Mouse (Mus musculus) hindbrain, embryonic 14.5 days (tissue): Measurements from ENCODE around the gene Arhgef3. TPM values are rescaled to one million over a fixed set of nuclear protein-coding genes. Genes with fewer than 3 reads are reported as not detected.

ENCODE experiments used
- ATAC-seq: fragments of 200-750 bp; cut with Nextera tagmentation; 2 replicates; pipeline ENCODE4 v1.8.0; 2017; ENCODE audit warnings: moderate number of reproducible peaks, mild to moderate bottlenecking, moderate TSS enrichment, moderate library complexity; ENCODE audit not compliant: low FRiP score
- DNase-seq: peaks from one replicate; pipeline ENCODE4 v3.0.0-alpha.2; 2015; ENCODE audit warnings: low spot score
- H3K27ac ChIP-seq: fragments of 300-500 bp; sonication (generic); 2 replicates; pipeline ENCODE4 v1.5.1; 2014; ENCODE audit warnings: mild to moderate bottlenecking, moderate library complexity
- H3K27me3 ChIP-seq: fragments of 300-500 bp; sonication (generic); 2 replicates; pipeline ENCODE4 v1.6.1; 2014; ENCODE audit warnings: mild to moderate bottlenecking, low read length, mixed read lengths; ENCODE audit not compliant: control insufficient read depth, insufficient read depth
- H3K36me3 ChIP-seq: fragments of 300-500 bp; sonication (generic); replicated peaks from 2 replicates; pipeline ENCODE4 v1.6.1; 2014; ENCODE audit not compliant: control insufficient read depth, insufficient read depth
- H3K4me1 ChIP-seq: fragments of 300-500 bp; sonication (generic); replicated peaks from 2 replicates; pipeline ENCODE4 v1.6.1; 2014; ENCODE audit warnings: antibody characterized with exemption, low read length, mixed read lengths; ENCODE audit not compliant: control insufficient read depth, insufficient read depth
- H3K4me2 ChIP-seq: fragments of 300-500 bp; sonication (generic); replicated peaks from 2 replicates; pipeline ENCODE4 v1.6.1; 2014; ENCODE audit warnings: mild to moderate bottlenecking, moderate library complexity
- H3K4me3 ChIP-seq: fragments of 300-500 bp; sonication (generic); replicated peaks from 2 replicates; pipeline ENCODE4 v1.5.1; 2014; ENCODE audit warnings: mild to moderate bottlenecking, low read length
- H3K9ac ChIP-seq: fragments of 300-500 bp; sonication (generic); 2 replicates; pipeline ENCODE4 v1.6.1; 2014
- H3K9me3 ChIP-seq: fragments of 300-500 bp; sonication (generic); 2 replicates; pipeline ENCODE4 v1.6.1; 2016; ENCODE audit warnings: low read length; ENCODE audit not compliant: control insufficient read depth
- WGBS: fragments of 180-500 bp; shearing (Covaris S2); extraction: QIAGEN DNeasy Blood & Tissue Kit; methylation state at CpG from one replicate; pipeline ENCODE4 v1.1.7; 2014; 5-methylcytosine and 5-hydroxymethylcytosine counted together
- polyA plus RNA-seq: library from polyadenylated mRNA; unstranded; fragments of >200 nt; fragmentation: Nextera tagmentation; extraction: Ambion mirVana; gene quantifications from 2 replicates; pipeline ENCODE4 v1.2.1, GENCODE M21; 2014

Arhgef3 gene
- polyA plus RNA-seq, 1 experiment from 2014 or later, result 11.8 TPM

- no peak overlapping the region for H3K4me3 ChIP-seq
- no peaks in the 10 kb centered on the region for H3K9me3 ChIP-seq
- H3K36me3 ChIP-seq, result no peaks in the 10 kb centered on the region
- H3K27ac ChIP-seq, result no peak overlapping the region
- DNase-seq (peak; percentile 76), ATAC-seq (no peak)
- 71% methylated on average over 8 of the region's 8 CpGs for WGBS
- no peaks in the 10 kb centered on the region for H3K4me1 ChIP-seq
- no peak overlapping the region for H3K4me2 ChIP-seq
- H3K27me3 ChIP-seq, result no peaks in the 10 kb centered on the region
- no peak overlapping the region for H3K9ac ChIP-seq
These were observed 63.8 kb downstream of the Arhgef3 start for GRCm38 (mm10) chr14:27178560-27178920.

GRCm38 (mm10) chr14:27179771-27180170 is 65.1 kb downstream of the Arhgef3 start:
- DNase-seq (no peak), ATAC-seq (no peak)
- Histone ChIP-seq H3K9me3 (no peaks in the 10 kb centered on the region), H3K27me3 (no peaks in the 10 kb centered on the region), H3K27ac (no peak overlapping the region), H3K36me3 (no peaks in the 10 kb centered on the region), H3K4me2 (no peak overlapping the region), H3K9ac (no peak overlapping the region), H3K4me1 (no peaks in the 10 kb centered on the region), H3K4me3 (no peak overlapping the region)
- 88% methylated on average over 7 of the region's 7 CpGs for WGBS

GRCm38 (mm10) chr14:27182059-27182458 is 67.4 kb downstream of the Arhgef3 start:
- ATAC-seq (no peak), DNase-seq (no peak)
- H3K4me1 ChIP-seq, result no peaks in the 10 kb centered on the region
- no peak overlapping the region for H3K27ac ChIP-seq
- H3K9ac ChIP-seq, result no peak overlapping the region
- no peaks in the 10 kb centered on the region for H3K36me3 ChIP-seq
- H3K4me3 ChIP-seq, result no peak overlapping the region
- no peaks in the 10 kb centered on the region for H3K9me3 ChIP-seq
- H3K27me3 ChIP-seq, result no peaks in the 10 kb centered on the region
- H3K4me2 ChIP-seq, result no peak overlapping the region
- WGBS, result 75% methylated on average over 11 of the region's 11 CpGs

GRCm38 (mm10) chr14:27182646-27183438 is 68.1 kb downstream of the Arhgef3 start:
- H3K27me3 ChIP-seq, result no peaks in the 10 kb centered on the region
- H3K9ac ChIP-seq, result no peak overlapping the region
- ATAC-seq, result no peak
- no peaks in the 10 kb centered on the region for H3K9me3 ChIP-seq
- no peak overlapping the region for H3K4me3 ChIP-seq
- no peak for DNase-seq
- WGBS, result 70% methylated on average over 11 of the region's 11 CpGs
- no peaks in the 10 kb centered on the region for H3K36me3 ChIP-seq
- H3K4me1 ChIP-seq, result no peaks in the 10 kb centered on the region
- no peak overlapping the region for H3K27ac ChIP-seq
- no peak overlapping the region for H3K4me2 ChIP-seq

GRCm38 (mm10) chr14:27183501-27184230 is 69.0 kb downstream of the Arhgef3 start:
- Histone ChIP-seq H3K4me3 (no peak overlapping the region), H3K9me3 (no peaks in the 10 kb centered on the region), H3K4me1 (no peaks in the 10 kb centered on the region), H3K9ac (no peak overlapping the region), H3K27ac (no peak overlapping the region), H3K27me3 (no peaks in the 10 kb centered on the region), H3K36me3 (no peaks in the 10 kb centered on the region), H3K4me2 (no peak overlapping the region)
- WGBS, result 70% methylated on average over 16 of the region's 16 CpGs
- no peak for ATAC-seq
- DNase-seq, result peak; percentile 88

GRCm38 (mm10) chr14:27185902-27186301 is 71.2 kb downstream of the Arhgef3 start:
- no peaks in the 10 kb centered on the region for H3K9me3 ChIP-seq
- H3K4me2 ChIP-seq, result no peak overlapping the region
- no peaks in the 10 kb centered on the region for H3K36me3 ChIP-seq
- no peak overlapping the region for H3K27ac ChIP-seq
- H3K4me3 ChIP-seq, result no peak overlapping the region
- H3K4me1 ChIP-seq, result no peaks in the 10 kb centered on the region
- DNase-seq (no peak), ATAC-seq (no peak)
- 78% methylated on average over 5 of the region's 5 CpGs for WGBS
- no peak overlapping the region for H3K9ac ChIP-seq
- no peaks in the 10 kb centered on the region for H3K27me3 ChIP-seq

- H3K4me2 ChIP-seq, result no peak overlapping the region
- H3K27ac ChIP-seq, result no peak overlapping the region
- no peaks in the 10 kb centered on the region for H3K36me3 ChIP-seq
- no peaks in the 10 kb centered on the region for H3K9me3 ChIP-seq
- no peak overlapping the region for H3K4me3 ChIP-seq
- DNase-seq, result no peak
- no peaks in the 10 kb centered on the region for H3K4me1 ChIP-seq
- no peaks in the 10 kb centered on the region for H3K27me3 ChIP-seq
- 88% methylated on average over 4 of the region's 4 CpGs for WGBS
- no peak overlapping the region for H3K9ac ChIP-seq
- ATAC-seq, result no peak
These were observed 71.9 kb downstream of the Arhgef3 start for GRCm38 (mm10) chr14:27186596-27186995.

GRCm38 (mm10) chr14:27187025-27187424 is 72.3 kb downstream of the Arhgef3 start:
- no peaks in the 10 kb centered on the region for H3K4me1 ChIP-seq
- ATAC-seq, result peak; percentile 79
- WGBS, result 13% methylated on average over 4 of the region's 4 CpGs

GRCm38 (mm10) chr14:27187885-27188284 is 73.2 kb downstream of the Arhgef3 start:
- Histone ChIP-seq H3K4me1 (no peaks in the 10 kb centered on the region), H3K9ac (no peak overlapping the region), H3K27ac (no peak overlapping the region), H3K4me2 (no peak overlapping the region), H3K4me3 (no peak overlapping the region), H3K9me3 (no peaks in the 10 kb centered on the region), H3K27me3 (no peaks in the 10 kb centered on the region), H3K36me3 (no peaks in the 10 kb centered on the region)
- DNase-seq (no peak), ATAC-seq (no peak)
- WGBS, result 85% methylated on average over 4 of the region's 4 CpGs

More at GRCm38 (mm10) chr14:27187025-27187424, 72.3 kb downstream of the Arhgef3 start:
- Histone ChIP-seq H3K9me3 (no peaks in the 10 kb centered on the region), H3K27me3 (no peaks in the 10 kb centered on the region), H3K27ac (no peak overlapping the region), H3K36me3 (no peaks in the 10 kb centered on the region), H3K9ac (no peak overlapping the region), H3K4me3 (no peak overlapping the region), H3K4me2 (no peak overlapping the region)
- peak; percentile 88 for DNase-seq
